Mouse (Mus musculus): ENCODE data around the gene Dnm1.

DNA sequence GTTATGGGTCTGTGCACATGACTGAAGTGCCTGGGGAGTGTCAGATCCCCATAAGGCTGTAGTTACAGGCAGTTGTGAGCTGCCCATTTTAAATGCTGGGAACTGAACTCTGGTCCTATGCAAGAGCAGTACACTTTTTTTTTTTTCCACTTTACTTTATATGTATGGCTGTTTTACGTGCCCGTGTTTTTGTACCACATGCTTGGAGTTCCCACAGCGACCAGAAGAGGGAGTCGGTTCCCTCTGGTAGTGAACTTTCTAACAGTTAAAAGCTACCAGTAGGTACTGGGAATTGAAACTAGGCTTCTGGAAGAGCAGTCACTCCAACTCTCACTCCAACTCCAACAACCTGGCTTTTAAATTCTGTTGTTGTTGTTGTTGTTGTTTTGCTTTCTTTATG is 92.5 kb downstream of the Dnm1 start:
- TF ChIP-seq CTCF (IDR thresholded peaks at IDR 0.05; ENCODE audit: low read depth, low read length) (peak; percentile 49), POLR2A (IDR thresholded peaks at IDR 0.05; ENCODE audit: extremely low read depth, insufficient read depth, low read length) (no peak)
